Mouse (Mus musculus): ENCODE measurements around the gene Olfr911-ps1.

Gene Olfr911-ps1

DNA sequence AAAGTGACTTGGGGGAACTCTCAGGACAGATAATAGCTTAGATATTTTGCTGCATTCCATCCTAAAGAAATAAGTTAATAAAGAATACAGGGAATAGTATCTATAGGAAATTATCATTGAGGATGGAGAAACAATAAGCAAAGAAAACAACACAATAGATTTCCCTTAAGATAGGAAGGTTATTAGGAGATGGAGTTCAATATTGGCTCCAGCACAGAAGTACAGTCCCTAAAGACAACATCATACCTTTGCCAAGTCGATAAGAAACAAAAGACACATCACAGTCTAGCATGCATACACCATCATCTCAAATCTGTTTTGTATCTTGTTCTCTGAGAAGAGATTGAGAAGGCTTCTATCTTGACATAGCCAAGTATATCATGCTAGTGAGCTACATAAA, at the start of gene Olfr911-ps1:
TSS of gene Olfr911-ps1 (plus strand) at position 301 of the 400 bp plus-strand sequence.
- DNase-seq, result no peak

DNA sequence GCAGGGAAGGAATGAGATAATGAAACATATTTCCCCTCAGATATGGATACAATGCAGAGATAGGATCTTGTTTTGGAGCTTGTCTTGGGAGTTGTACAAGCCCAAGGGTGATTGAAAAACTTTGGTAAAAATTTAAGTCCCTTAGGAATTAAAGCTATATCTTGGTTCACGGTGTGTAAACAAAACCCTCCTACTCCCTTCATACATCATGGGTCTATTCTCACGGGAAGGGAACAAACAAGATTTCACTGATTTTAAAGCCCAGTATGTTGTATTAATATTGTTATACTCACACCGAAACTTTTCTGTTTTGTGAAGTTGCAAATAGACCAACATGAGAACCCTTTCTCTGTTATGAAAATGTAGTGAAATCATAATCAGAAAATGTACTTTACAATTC, 34.6 kb upstream of the Olfr911-ps1 start, which contains the start of gene Olfr906:
TSS of gene Olfr906 (plus strand) at position 301 of the 400 bp plus-strand sequence.
- no peak for DNase-seq

DNA sequence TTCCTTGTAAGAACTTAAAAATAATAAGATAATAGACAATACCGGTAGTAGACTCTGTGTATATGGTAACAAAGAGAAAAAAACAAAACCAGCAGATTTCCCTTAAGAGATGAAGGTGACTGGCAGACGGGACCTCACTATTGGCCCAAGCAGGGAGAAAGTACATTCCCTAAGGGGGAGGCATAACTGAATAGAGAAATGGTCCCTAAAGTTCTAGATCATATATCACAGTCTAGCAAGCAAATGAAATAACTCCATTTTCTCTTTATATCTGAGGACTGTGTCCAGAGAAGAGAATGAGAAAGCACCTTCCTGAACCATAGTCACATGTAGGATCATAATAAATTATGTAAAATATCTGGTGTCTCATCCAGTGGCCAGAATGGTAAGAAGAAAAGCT, 25.9 kb upstream of the Olfr911-ps1 start, which contains the start of gene Olfr907:
TSS of gene Olfr907 (plus strand) at position 301 of the 400 bp plus-strand sequence.
- DNase-seq, result no peak

DNA sequence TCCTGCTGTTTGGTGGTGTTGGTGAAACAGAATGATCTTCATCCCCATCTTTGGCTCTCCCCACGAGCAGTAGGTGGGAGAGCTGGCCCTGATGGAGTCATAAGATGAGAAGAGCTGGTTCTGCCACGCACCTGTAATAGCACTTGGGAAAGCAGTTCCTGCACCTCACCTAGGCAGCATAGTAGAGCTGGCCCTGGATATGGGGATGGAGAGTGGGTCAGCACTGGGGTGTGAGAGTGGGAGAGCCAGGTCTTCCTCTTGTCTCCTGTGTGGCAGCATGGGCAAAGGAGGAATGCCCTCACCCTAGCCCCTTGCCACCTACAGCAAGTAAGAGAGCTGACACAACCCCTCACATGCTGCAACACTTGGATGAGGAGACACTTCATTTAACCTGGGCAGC, 9.0 kb upstream of the Olfr911-ps1 start:
- DNase-seq, result peak; percentile 78

DNA sequence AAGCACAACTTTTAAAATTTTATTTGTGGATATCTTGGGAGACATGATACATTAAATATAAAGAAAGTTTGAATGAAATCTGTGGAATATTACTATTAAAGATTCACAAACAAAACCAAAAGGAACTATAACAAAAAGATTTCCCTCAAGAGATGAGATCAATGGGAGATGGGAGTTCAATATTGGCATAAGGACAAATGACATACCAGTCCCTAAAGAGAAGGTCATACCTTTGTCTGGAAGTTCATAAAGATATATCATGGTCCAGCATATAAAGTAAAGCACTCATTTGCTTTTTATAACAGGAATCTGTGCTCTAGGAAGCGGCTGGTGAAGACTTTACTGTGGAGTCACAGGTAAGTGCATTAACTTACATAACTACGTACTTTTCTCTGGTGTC, 16.2 kb downstream of the Olfr911-ps1 start, which contains the start of gene Olfr910:
TSS of gene Olfr910 (plus strand) at position 301 of the 400 bp plus-strand sequence.
- DNase-seq, result no peak

Data from heart, adult 11 months (tissue).